Mouse (Mus musculus): ENCODE results near the gene Dpysl5. TPM values are rescaled to one million over a fixed set of nuclear protein-coding genes. Genes with fewer than 3 reads are reported as not detected.

The Dpysl5 gene
- polyA plus RNA-seq, 1 experiment from 2014 or later, result 0.29 TPM

DNA sequence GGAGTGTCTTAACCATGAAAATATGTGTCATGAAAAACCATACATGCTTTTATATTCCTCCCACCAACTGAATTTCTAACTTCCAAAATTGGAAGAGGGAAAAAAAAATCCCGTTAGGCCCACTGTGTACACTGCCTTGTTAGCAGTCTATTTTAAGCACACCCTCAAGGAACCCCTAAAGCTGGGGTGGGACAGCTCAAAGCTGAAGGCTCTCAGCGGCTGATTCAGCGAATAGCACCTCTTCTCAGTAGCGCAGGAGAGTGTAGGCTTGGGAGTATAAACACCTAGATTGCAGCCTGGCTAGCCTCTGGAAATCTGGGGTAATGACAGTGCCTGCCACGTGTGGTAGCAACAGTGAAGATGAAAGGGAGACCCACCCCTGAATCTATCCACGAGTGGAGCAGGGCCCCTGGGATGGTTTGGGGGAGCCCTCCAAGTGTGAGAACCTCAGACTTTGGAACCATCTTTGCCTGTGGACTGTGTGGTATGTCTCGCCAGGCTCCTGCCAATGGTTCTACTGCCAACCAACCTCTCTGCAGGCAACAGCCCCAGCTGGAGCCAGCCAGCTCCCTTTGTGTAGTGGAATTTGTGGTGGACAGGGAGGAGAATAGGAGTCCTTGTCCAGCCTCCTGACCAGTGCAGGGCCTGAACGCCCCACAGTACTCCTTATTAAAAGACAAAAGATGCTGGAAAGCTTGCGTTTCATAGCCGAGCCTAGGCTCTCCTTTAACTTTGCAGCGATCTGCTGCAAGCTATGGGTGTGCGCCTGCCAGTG lies 54.4 kb downstream of the Dpysl5 start:
- Histone ChIP-seq H3K4me2 (no peak overlapping the region), H3K4me3 (replicated peaks) (no peak overlapping the region), H3K27ac (replicated peaks) (no peak overlapping the region), H3K4me1 (replicated peaks) (peaks cover 7% of the 10 kb centered on the region; the same call in 1 of the 2 replicates), H3K27me3 (peaks cover 6% of the 10 kb centered on the region; the same call in 1 of the 2 replicates), H3K9me3 (replicated peaks) (no peaks in the 10 kb centered on the region), H3K36me3 (replicated peaks) (no peaks in the 10 kb centered on the region), H3K9ac (no peak overlapping the region)
- WGBS (ENCODE audit: insufficient replicate concordance), result 67% methylated on average over 12 of the region's 12 CpGs
- ATAC-seq (ENCODE audit: insufficient read depth), result no peak

- H3K4me2 ChIP-seq, result no peak overlapping the region
- H3K4me1 ChIP-seq (replicated peaks), result peaks cover 7% of the 10 kb centered on the region; the same call in 1 of the 2 replicates
- WGBS (ENCODE audit: insufficient replicate concordance), result 63% methylated on average over 4 of the region's 4 CpGs
- no peak overlapping the region for H3K9ac ChIP-seq
- 0 out of 2 replicates have a peak, but pooled peaks cover 3% of the 10 kb centered on the region for H3K27me3 ChIP-seq
- H3K36me3 ChIP-seq (replicated peaks), result no peaks in the 10 kb centered on the region
- no peak for ATAC-seq (ENCODE audit: insufficient read depth)
- H3K27ac ChIP-seq (replicated peaks), result no peak overlapping the region
- no peak overlapping the region for H3K4me3 ChIP-seq (replicated peaks)
- no peaks in the 10 kb centered on the region for H3K9me3 ChIP-seq (replicated peaks)
Observed at GRCm38 (mm10) chr5:30768082-30768481, 56.7 kb downstream of the Dpysl5 start.

DNA sequence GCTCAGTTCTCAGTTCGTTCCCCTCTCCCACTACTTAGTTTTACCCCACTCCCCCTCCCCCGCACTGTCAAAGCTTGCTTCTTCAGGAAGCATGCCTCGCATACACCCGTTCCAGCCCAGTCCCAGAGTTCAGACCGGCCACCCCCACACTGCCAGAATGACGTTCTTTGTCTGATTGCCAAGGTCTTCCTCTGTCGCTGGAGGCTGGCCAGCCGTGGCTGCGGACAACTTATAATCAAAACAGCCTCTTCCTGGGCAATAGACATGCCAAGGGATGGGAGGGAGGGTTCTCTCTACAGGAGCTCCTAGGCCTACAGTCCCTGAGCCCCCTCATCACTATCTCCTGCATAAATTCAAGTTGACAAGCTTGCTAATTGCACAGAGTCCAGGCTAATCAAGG lies 57.2 kb downstream of the Dpysl5 start:
- ATAC-seq (ENCODE audit: insufficient read depth), result peak; percentile 44

DNA sequence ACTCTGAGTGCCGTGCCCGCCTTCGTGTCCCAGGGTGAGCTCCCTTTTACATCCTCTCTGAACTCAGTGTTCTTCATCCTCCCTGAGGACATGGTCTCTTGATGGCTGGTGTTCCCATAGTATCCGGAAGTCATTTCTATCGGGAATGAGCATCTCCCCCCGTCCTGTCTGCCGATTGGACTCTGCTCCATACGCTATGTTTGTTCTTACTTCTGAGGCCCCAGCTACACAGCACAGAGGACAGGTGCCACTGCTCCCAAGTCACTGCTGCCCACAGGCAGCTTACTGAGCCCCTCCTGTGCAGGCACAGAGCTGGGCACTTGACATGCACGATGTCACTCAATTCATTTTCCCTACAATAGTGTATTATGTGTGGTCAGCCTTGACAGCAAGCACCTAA lies 57.7 kb downstream of the Dpysl5 start:
- ATAC-seq (ENCODE audit: insufficient read depth), result peak; percentile 34; the same call in 1 of the 2 replicates
- Histone ChIP-seq H3K36me3 (replicated peaks) (no peaks in the 10 kb centered on the region), H3K9ac (no peak overlapping the region), H3K4me3 (replicated peaks) (no peak overlapping the region), H3K9me3 (replicated peaks) (no peaks in the 10 kb centered on the region), H3K4me2 (no peak overlapping the region; the same call in 1 of the 2 replicates), H3K27ac (replicated peaks) (no peak overlapping the region), H3K4me1 (replicated peaks) (peaks cover 7% of the 10 kb centered on the region; the same call in 1 of the 2 replicates), H3K27me3 (peaks cover 3% of the 10 kb centered on the region; the same call in 1 of the 2 replicates)
- WGBS (ENCODE audit: insufficient replicate concordance), result 63% methylated on average over 9 of the region's 9 CpGs

More for the DNA sequence above, 57.2 kb downstream of the Dpysl5 start:
- H3K27me3 ChIP-seq, result peaks cover 3% of the 10 kb centered on the region; the same call in 1 of the 2 replicates
- H3K9me3 ChIP-seq (replicated peaks), result no peaks in the 10 kb centered on the region
- no peaks in the 10 kb centered on the region for H3K36me3 ChIP-seq (replicated peaks)
- no peak overlapping the region for H3K4me3 ChIP-seq (replicated peaks)
- no peak overlapping the region for H3K9ac ChIP-seq
- H3K27ac ChIP-seq (replicated peaks), result no peak overlapping the region
- H3K4me2 ChIP-seq, result no peak overlapping the region; the same call in 1 of the 2 replicates
- 19% methylated on average over 9 of the region's 9 CpGs for WGBS (ENCODE audit: insufficient replicate concordance)
- peaks cover 7% of the 10 kb centered on the region; the same call in 1 of the 2 replicates for H3K4me1 ChIP-seq (replicated peaks)

DNA sequence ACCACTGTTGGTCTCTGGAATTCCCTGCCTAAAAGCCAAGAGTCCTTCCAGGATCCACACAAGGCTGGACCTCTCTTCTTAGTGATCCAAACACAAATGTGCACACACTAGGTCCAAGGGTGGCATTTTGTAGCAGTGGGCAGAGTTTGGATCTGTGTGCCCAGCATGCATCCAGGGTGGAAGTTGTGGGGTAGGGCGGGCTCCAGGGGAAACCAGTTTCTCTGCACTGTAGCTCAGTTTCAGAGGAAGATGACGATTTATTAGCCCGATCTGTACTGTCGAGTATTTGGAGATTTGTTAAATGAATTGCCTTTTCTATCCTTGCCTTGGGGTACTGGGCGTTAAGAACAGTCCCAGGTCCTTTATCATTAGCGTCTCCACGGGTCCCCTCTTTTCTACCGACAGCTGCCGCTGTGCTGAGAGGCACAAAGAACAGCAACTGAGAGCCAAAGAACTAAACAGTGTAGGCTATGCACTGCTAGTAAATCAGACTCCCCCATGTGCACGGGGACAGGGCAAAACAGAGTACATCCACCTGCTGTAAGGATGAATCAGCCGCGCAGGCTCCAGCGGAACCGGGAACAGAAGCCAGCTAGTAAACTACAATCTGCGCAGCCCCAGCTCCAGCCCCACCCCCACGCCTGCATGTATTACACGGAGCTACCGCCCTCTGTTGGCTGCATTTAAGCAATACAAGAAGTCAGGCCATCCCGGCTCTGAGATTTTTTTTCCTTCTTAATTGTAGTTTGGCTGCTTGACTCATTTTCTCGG lies 63.4 kb downstream of the Dpysl5 start:
- no peak for ATAC-seq (ENCODE audit: insufficient read depth)
- H3K27ac ChIP-seq (replicated peaks), result no peak overlapping the region
- peaks cover 6% of the 10 kb centered on the region; the same call in 1 of the 2 replicates for H3K27me3 ChIP-seq
- WGBS (ENCODE audit: insufficient replicate concordance), result 9% methylated on average over 20 of the region's 20 CpGs
- peak overlapping the region; percentile 49 for H3K4me2 ChIP-seq
- H3K4me1 ChIP-seq (replicated peaks), result no peaks in the 10 kb centered on the region
- no peaks in the 10 kb centered on the region for H3K36me3 ChIP-seq (replicated peaks)
- 0 out of 2 replicates have a peak overlapping the region, but pooled peaks have one; percentile 12 for H3K4me3 ChIP-seq (replicated peaks)
- H3K9ac ChIP-seq, result no peak overlapping the region
- no peaks in the 10 kb centered on the region for H3K9me3 ChIP-seq (replicated peaks)

DNA sequence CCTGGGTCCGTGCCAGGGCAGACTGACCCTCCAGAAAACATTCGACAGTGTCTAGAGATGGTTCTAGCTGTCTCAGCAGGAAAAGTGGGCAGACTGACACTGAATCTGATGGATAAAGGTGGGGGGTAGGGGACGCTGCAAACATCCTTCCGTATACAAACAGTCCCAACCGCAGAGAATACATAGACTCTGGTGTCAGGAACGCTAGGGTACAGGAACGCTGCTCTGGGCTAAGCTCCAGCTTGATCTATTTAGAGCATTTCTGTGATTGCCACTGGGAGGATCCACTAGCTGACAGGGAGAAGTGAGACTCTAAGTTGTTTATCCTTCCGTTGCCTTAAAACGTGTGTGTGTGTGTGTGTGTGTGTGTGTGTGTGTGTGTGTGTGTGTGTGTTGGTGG lies 69.3 kb downstream of the Dpysl5 start:
- Histone ChIP-seq H3K27ac (replicated peaks) (no peak overlapping the region), H3K27me3 (peaks cover 5% of the 10 kb centered on the region; the same call in 1 of the 2 replicates), H3K4me3 (replicated peaks) (no peak overlapping the region), H3K4me1 (replicated peaks) (no peaks in the 10 kb centered on the region), H3K9me3 (replicated peaks) (no peaks in the 10 kb centered on the region), H3K4me2 (no peak overlapping the region), H3K9ac (no peak overlapping the region), H3K36me3 (replicated peaks) (no peaks in the 10 kb centered on the region)
- WGBS (ENCODE audit: insufficient replicate concordance), result 60% methylated on average over 9 of the region's 9 CpGs
- ATAC-seq (ENCODE audit: insufficient read depth), result no peak

- no peak overlapping the region for H3K27ac ChIP-seq (replicated peaks)
- no peak overlapping the region for H3K9ac ChIP-seq
- H3K4me2 ChIP-seq, result no peak overlapping the region
- H3K27me3 ChIP-seq, result 0 out of 2 replicates have a peak, but pooled peaks cover 5% of the 10 kb centered on the region
- no peaks in the 10 kb centered on the region for H3K36me3 ChIP-seq (replicated peaks)
- no peaks in the 10 kb centered on the region for H3K9me3 ChIP-seq (replicated peaks)
- no peak overlapping the region for H3K4me3 ChIP-seq (replicated peaks)
- H3K4me1 ChIP-seq (replicated peaks), result no peaks in the 10 kb centered on the region
- no peak for ATAC-seq (ENCODE audit: insufficient read depth)
- WGBS (ENCODE audit: insufficient replicate concordance), result 62% methylated on average over 3 of the region's 3 CpGs
Observed at GRCm38 (mm10) chr5:30781147-30781546, 69.8 kb downstream of the Dpysl5 start.

GRCm38 (mm10) chr5:30787381-30787780 lies 76.0 kb downstream of the Dpysl5 start:
- ATAC-seq (ENCODE audit: insufficient read depth), result no peak
- Histone ChIP-seq H3K4me3 (replicated peaks) (no peak overlapping the region), H3K4me2 (no peak overlapping the region), H3K36me3 (replicated peaks) (no peaks in the 10 kb centered on the region), H3K9me3 (replicated peaks) (no peaks in the 10 kb centered on the region), H3K9ac (no peak overlapping the region), H3K27me3 (0 out of 2 replicates have a peak, but pooled peaks cover 5% of the 10 kb centered on the region), H3K4me1 (replicated peaks) (no peaks in the 10 kb centered on the region), H3K27ac (replicated peaks) (no peak overlapping the region)
- 52% methylated on average over 5 of the region's 5 CpGs for whole genome bisulfite sequencing (ENCODE audit: insufficient replicate concordance)

GRCm38 (mm10) chr5:30790047-30790446 lies 78.7 kb downstream of the Dpysl5 start:
- H3K4me2 ChIP-seq, result no peak overlapping the region
- H3K9me3 ChIP-seq (replicated peaks), result no peaks in the 10 kb centered on the region
- WGBS (ENCODE audit: insufficient replicate concordance), result 74% methylated on average over 3 of the region's 3 CpGs
- H3K27me3 ChIP-seq, result 0 out of 2 replicates have a peak, but pooled peaks cover 8% of the 10 kb centered on the region
- no peaks in the 10 kb centered on the region for H3K36me3 ChIP-seq (replicated peaks)
- no peak for ATAC-seq (ENCODE audit: insufficient read depth)
- H3K27ac ChIP-seq (replicated peaks), result no peak overlapping the region
- H3K4me3 ChIP-seq (replicated peaks), result no peak overlapping the region
- no peaks in the 10 kb centered on the region for H3K4me1 ChIP-seq (replicated peaks)
- no peak overlapping the region for H3K9ac ChIP-seq

DNA sequence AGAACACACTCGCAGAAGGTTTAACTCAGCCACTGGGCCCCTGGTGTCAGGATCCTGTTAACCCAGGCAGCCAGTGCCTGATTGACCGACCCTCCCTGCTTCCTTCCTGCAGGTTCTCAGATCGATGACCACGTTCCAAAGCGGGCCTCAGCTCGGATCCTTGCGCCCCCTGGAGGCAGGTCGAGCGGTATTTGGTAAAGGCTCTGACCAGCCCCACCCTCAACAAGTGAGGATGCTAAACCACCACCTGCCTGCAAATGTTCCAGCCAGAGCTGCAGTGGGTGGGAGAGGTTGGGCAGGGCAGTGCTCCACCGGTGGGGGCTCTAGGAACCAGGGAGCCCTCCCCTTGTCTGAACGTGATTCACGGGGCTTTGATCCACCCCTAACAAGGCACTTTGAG lies 84.8 kb downstream of the Dpysl5 start:
- Histone ChIP-seq H3K4me1 (replicated peaks) (peaks cover 33% of the 10 kb centered on the region), H3K4me3 (replicated peaks) (no peak overlapping the region), H3K27ac (replicated peaks) (no peak overlapping the region), H3K9ac (no peak overlapping the region), H3K36me3 (replicated peaks) (no peaks in the 10 kb centered on the region), H3K4me2 (no peak overlapping the region), H3K9me3 (replicated peaks) (no peaks in the 10 kb centered on the region), H3K27me3 (peaks cover 20% of the 10 kb centered on the region; the same call in 1 of the 2 replicates)
- 6% methylated on average over 12 of the region's 12 CpGs for WGBS (ENCODE audit: insufficient replicate concordance)
- ATAC-seq (ENCODE audit: insufficient read depth), result no peak

DNA sequence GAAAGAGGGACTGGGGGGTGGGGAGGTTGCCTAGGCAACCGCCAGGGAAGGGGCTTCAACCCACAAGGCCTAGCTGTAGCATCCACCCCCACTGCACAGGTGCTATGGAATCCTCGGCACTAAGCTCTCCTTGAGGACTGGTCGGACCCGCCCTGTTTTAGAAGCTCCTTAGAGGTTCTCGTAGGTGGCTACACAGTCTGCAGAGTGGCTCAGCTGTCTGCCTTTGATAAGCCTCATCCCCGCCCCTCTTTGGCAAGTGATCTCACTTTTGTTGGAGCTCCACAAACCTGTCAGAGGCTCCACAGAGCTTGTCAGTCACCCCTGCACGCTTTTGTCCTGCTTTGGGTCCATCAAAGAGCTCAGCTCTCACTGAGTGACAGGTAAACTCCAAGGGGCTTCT lies 86.1 kb downstream of the Dpysl5 start:
- peak overlapping the region; percentile 61 for H3K4me2 ChIP-seq
- H3K9ac ChIP-seq, result peak overlapping the region; percentile 33; the same call in 1 of the 2 replicates
- H3K4me1 ChIP-seq (replicated peaks), result peaks cover 33% of the 10 kb centered on the region
- H3K9me3 ChIP-seq (replicated peaks), result no peaks in the 10 kb centered on the region
- 20% methylated on average over 7 of the region's 7 CpGs for WGBS (ENCODE audit: insufficient replicate concordance)
- peak; percentile 94 for ATAC-seq (ENCODE audit: insufficient read depth)
- H3K27ac ChIP-seq (replicated peaks), result peak overlapping the region; percentile 83
- peak overlapping the region; percentile 29; the same call in 1 of the 2 replicates for H3K4me3 ChIP-seq (replicated peaks)
- peaks cover 24% of the 10 kb centered on the region; the same call in 1 of the 2 replicates for H3K27me3 ChIP-seq
- H3K36me3 ChIP-seq (replicated peaks), result no peaks in the 10 kb centered on the region

All from liver, embryonic 15.5 days (tissue).